Mouse (Mus musculus) adrenal gland, postnatal 14 days (tissue): ENCODE data around the gene Nkd2. TPM values are rescaled to one million over a fixed set of nuclear protein-coding genes. Genes with fewer than 3 reads are reported as not detected.
A peak's percentile ranks its signal among the peaks of the same experiment; 100 is the strongest.

ENCODE experiments used
- DNase-seq: peaks from one replicate; pipeline ENCODE4 v3.0.0; 2021; ENCODE audit warnings: mixed read lengths
- total RNA-seq: library from RNA; stranded (reverse); gene quantifications from 2 replicates; pipeline ENCODE4 v1.2.3, GENCODE M21; 2021

The Nkd2 gene
- total RNA-seq, 1 experiment from 2014 or later, result 1.9 TPM

- no peak for DNase-seq
Observed at GRCm38 (mm10) chr13:73816338-73816737, 31.1 kb downstream of the Nkd2 start.

GRCm38 (mm10) chr13:73814181-73814580, 33.2 kb downstream of the Nkd2 start:
- no peak for DNase-seq

GRCm38 (mm10) chr13:73812936-73813335, 34.5 kb downstream of the Nkd2 start:
- DNase-seq, result no peak

- no peak for DNase-seq
Observed at GRCm38 (mm10) chr13:73804914-73805313, 42.5 kb downstream of the Nkd2 start.

GRCm38 (mm10) chr13:73803450-73804178, 43.8 kb downstream of the Nkd2 start:
- DNase-seq, result peak; percentile 85

GRCm38 (mm10) chr13:73799110-73799509, 48.3 kb downstream of the Nkd2 start:
- DNase-seq, result peak; percentile 27

GRCm38 (mm10) chr13:73793171-73793570, 54.3 kb downstream of the Nkd2 start:
- no peak for DNase-seq

GRCm38 (mm10) chr13:73792176-73792575, 55.3 kb downstream of the Nkd2 start:
- DNase-seq, result peak; percentile 69

GRCm38 (mm10) chr13:73782486-73782885, 64.9 kb downstream of the Nkd2 start:
- DNase-seq, result no peak

GRCm38 (mm10) chr13:73777578-73777977, 69.9 kb downstream of the Nkd2 start:
- no peak for DNase-seq

- DNase-seq, result peak; percentile 61
Observed at GRCm38 (mm10) chr13:73775786-73776185, 71.6 kb downstream of the Nkd2 start.

GRCm38 (mm10) chr13:73773519-73774205, 73.8 kb downstream of the Nkd2 start:
- peak; percentile 75 for DNase-seq

- no peak for DNase-seq
Observed at GRCm38 (mm10) chr13:73772655-73773054, 74.8 kb downstream of the Nkd2 start.

- DNase-seq, result no peak
Observed at GRCm38 (mm10) chr13:73771131-73771530, 76.3 kb downstream of the Nkd2 start.

GRCm38 (mm10) chr13:73769916-73770682, 77.3 kb downstream of the Nkd2 start:
- no peak for DNase-seq

Other genes starting within 250 kb of the Nkd2 start
- 106 and 122 TPM in 2 replicates for gene Clptm1l, start 243.6 kb downstream of the Nkd2 start, total RNA-seq
- gene Tert, start 220.7 kb downstream of the Nkd2 start, total RNA-seq, result 5.7 and 6.5 TPM in 2 replicates
- gene Slc6a18, start 169.6 kb downstream of the Nkd2 start, total RNA-seq, result not detected in 2 replicates
- 0.37 and 0.98 TPM in 2 replicates for gene Slc6a19, start 142.8 kb downstream of the Nkd2 start, total RNA-seq
- gene Slc12a7, start 114.5 kb downstream of the Nkd2 start, total RNA-seq, result 32.3 and 34.2 TPM in 2 replicates
- 2.6 and 4.6 TPM in 2 replicates for gene Trip13, start 90.2 kb upstream of the Nkd2 start, total RNA-seq
- 28.5 and 31.8 TPM in 2 replicates for gene Brd9, start 90.2 kb upstream of the Nkd2 start, total RNA-seq
- gene Zdhhc11, start 116.2 kb upstream of the Nkd2 start, total RNA-seq, result not detected in 2 replicates
- gene Tppp, start 161.8 kb upstream of the Nkd2 start, total RNA-seq, result 8.5 and 9.9 TPM in 2 replicates
- 2.9 and 4.0 TPM in 2 replicates for gene Cep72, start 214.7 kb upstream of the Nkd2 start, total RNA-seq